Mouse (Mus musculus): ENCODE measurements around the gene Stk36.

DNA sequence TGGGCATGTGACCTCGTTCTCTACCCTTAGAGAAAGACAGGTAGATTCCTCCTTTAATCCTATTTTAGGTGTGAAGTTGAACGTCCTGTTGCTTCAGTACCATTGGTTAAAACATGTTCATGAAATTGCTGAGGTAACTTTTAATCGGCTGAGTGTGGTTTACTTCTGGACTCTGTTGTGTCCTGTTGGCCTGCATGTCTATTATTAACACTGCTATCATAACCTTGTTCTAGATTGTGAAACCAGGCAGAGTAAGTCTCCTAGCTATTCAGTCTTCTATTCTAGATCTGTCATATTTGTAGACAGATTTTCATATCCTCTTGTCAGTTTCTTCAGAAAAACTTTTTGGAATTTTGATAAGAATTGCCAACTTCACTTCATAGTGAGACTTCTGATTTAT, 67.1 kb downstream of the Stk36 start:
- TF ChIP-seq CTCF (IDR thresholded peaks at IDR 0.05; ENCODE audit: control insufficient read depth, insufficient read depth, low read length) (no peak), POLR2A (IDR thresholded peaks at IDR 0.05; ENCODE audit: borderline replicate concordance, control insufficient read depth, low read depth, low read length) (no peak)

Measured in bone marrow, adult 2 months (tissue).